Mouse (Mus musculus): ENCODE data around the gene Zfp746. TPM values are rescaled to one million over a fixed set of nuclear protein-coding genes. Genes with fewer than 3 reads are reported as not detected.

Gene Zfp746
- polyA plus RNA-seq, 1 experiment from 2014 or later: 22.6 TPM

- H3K4me3 ChIP-seq: no peak overlapping the region
- peak; percentile 25; the same call in 1 of the 2 replicates for ATAC-seq (ENCODE audit: low FRiP score, low read depth)
- WGBS: 64% methylated on average over 21 of the region's 21 CpGs
- H3K9ac ChIP-seq: no peak overlapping the region
- 0 out of 2 replicates have a peak, but pooled peaks cover 5% of the 10 kb centered on the region for H3K4me1 ChIP-seq (replicated peaks)
- peaks cover 67% of the 10 kb centered on the region for H3K36me3 ChIP-seq
- H3K9me3 ChIP-seq: peaks cover 21% of the 10 kb centered on the region
- no peak overlapping the region for H3K27ac ChIP-seq (replicated peaks)
- no peak overlapping the region for H3K4me2 ChIP-seq
- H3K27me3 ChIP-seq: no peaks in the 10 kb centered on the region
Measured at GRCm38 (mm10) chr6:48024994-48025345, 61.4 kb downstream of the Zfp746 start.

GRCm38 (mm10) chr6:48024330-48024993 lies 61.9 kb downstream of the Zfp746 start:
- Histone ChIP-seq H3K9me3 (peaks cover 21% of the 10 kb centered on the region), H3K36me3 (peaks cover 67% of the 10 kb centered on the region), H3K27ac (replicated peaks) (no peak overlapping the region), H3K4me2 (no peak overlapping the region), H3K27me3 (no peaks in the 10 kb centered on the region), H3K9ac (no peak overlapping the region), H3K4me1 (replicated peaks) (0 out of 2 replicates have a peak, but pooled peaks cover 6% of the 10 kb centered on the region), H3K4me3 (no peak overlapping the region)
- peak; percentile 40; the same call in 1 of the 2 replicates for ATAC-seq (ENCODE audit: low FRiP score, low read depth)
- WGBS: 76% methylated on average over 43 of the region's 43 CpGs

DNA sequence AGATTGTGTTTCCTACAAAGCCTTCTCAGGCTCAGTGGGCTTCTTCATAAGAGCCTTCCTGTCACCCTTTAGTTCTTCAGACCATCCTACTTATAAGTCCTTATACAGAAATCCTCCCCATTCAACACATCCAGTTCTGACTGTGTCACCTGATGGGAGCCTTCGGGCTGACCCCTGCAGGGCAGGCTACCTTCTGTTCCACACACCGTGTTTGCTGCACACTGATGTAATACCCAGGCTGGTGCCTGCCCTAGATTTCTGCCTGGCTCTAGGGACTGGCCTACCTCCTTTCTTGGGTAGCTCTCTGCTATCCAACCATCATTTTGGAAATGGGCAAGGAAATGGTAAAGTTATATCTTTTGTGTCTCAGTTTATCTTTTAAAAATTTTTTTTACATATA lies 63.7 kb downstream of the Zfp746 start:
- 82% methylated on average over 2 of the region's 2 CpGs for WGBS
- Histone ChIP-seq H3K9me3 (peaks cover 21% of the 10 kb centered on the region), H3K4me1 (replicated peaks) (0 out of 2 replicates have a peak, but pooled peaks cover 6% of the 10 kb centered on the region), H3K36me3 (peaks cover 56% of the 10 kb centered on the region), H3K27ac (replicated peaks) (no peak overlapping the region), H3K27me3 (no peaks in the 10 kb centered on the region), H3K4me2 (no peak overlapping the region), H3K9ac (no peak overlapping the region), H3K4me3 (no peak overlapping the region)
- ATAC-seq (ENCODE audit: low FRiP score, low read depth): no peak

DNA sequence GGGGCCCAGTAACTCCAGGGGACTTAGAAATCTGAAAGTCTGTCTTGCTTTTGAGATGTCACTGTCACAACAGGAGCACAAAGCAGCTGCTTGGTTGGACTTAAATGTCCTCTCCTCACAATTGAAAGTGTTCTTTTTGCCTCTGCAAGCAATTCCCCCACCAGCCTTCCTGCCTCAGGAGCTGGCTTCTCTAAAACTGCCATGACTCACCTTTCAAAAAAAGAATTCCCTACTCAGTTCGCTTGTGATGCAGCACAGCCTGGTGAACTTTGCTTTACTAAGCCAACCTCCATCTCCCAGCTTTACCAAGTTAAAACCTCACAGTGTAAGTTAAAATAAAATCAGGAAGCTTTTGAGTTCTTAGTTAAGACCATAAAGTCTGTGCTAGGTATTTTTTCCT lies 64.7 kb downstream of the Zfp746 start:
- 0 out of 2 replicates have a peak, but pooled peaks cover 6% of the 10 kb centered on the region for H3K4me1 ChIP-seq (replicated peaks)
- 83% methylated on average over 1 of the region's 1 CpGs for WGBS
- no peaks in the 10 kb centered on the region for H3K27me3 ChIP-seq
- H3K9me3 ChIP-seq: peaks cover 21% of the 10 kb centered on the region
- H3K4me3 ChIP-seq: no peak overlapping the region
- H3K27ac ChIP-seq (replicated peaks): no peak overlapping the region
- no peak overlapping the region for H3K4me2 ChIP-seq
- H3K36me3 ChIP-seq: peaks cover 46% of the 10 kb centered on the region
- no peak overlapping the region for H3K9ac ChIP-seq
- ATAC-seq (ENCODE audit: low FRiP score, low read depth): no peak

- H3K4me1 ChIP-seq (replicated peaks): peaks cover 6% of the 10 kb centered on the region; the same call in 1 of the 2 replicates
- 65% methylated on average over 2 of the region's 2 CpGs for WGBS
- no peaks in the 10 kb centered on the region for H3K27me3 ChIP-seq
- no peak overlapping the region for H3K4me2 ChIP-seq
- H3K36me3 ChIP-seq: peaks cover 30% of the 10 kb centered on the region
- H3K9ac ChIP-seq: no peak overlapping the region
- 0 out of 2 replicates have a peak overlapping the region, but pooled peaks have one; percentile 37 for H3K27ac ChIP-seq (replicated peaks)
- H3K4me3 ChIP-seq: no peak overlapping the region
- peaks cover 11% of the 10 kb centered on the region for H3K9me3 ChIP-seq
- ATAC-seq (ENCODE audit: low FRiP score, low read depth): no peak
Measured at GRCm38 (mm10) chr6:48020006-48020405, 66.4 kb downstream of the Zfp746 start.

GRCm38 (mm10) chr6:48016841-48017240 lies 69.6 kb downstream of the Zfp746 start:
- ATAC-seq (ENCODE audit: low FRiP score, low read depth): no peak
- 0 out of 2 replicates have a peak, but pooled peaks cover 5% of the 10 kb centered on the region for H3K36me3 ChIP-seq
- no peak overlapping the region for H3K4me2 ChIP-seq
- peaks cover 6% of the 10 kb centered on the region; the same call in 1 of the 2 replicates for H3K4me1 ChIP-seq (replicated peaks)
- no peak overlapping the region for H3K4me3 ChIP-seq
- 93% methylated on average over 9 of the region's 9 CpGs for WGBS
- no peaks in the 10 kb centered on the region for H3K27me3 ChIP-seq
- H3K9me3 ChIP-seq: no peaks in the 10 kb centered on the region
- H3K27ac ChIP-seq (replicated peaks): no peak overlapping the region
- no peak overlapping the region for H3K9ac ChIP-seq

- no peaks in the 10 kb centered on the region for H3K27me3 ChIP-seq
- peak; percentile 95 for ATAC-seq (ENCODE audit: low FRiP score, low read depth)
- no peak overlapping the region for H3K27ac ChIP-seq (replicated peaks)
- H3K4me1 ChIP-seq (replicated peaks): peaks cover 6% of the 10 kb centered on the region; the same call in 1 of the 2 replicates
- WGBS: 0% methylated on average over 24 of the region's 24 CpGs
- H3K4me2 ChIP-seq: peak overlapping the region; percentile 80
- H3K36me3 ChIP-seq: 0 out of 2 replicates have a peak, but pooled peaks cover 5% of the 10 kb centered on the region
- peak overlapping the region; percentile 51 for H3K9ac ChIP-seq
- no peaks in the 10 kb centered on the region for H3K9me3 ChIP-seq
- H3K4me3 ChIP-seq: peak overlapping the region; percentile 45
Measured at GRCm38 (mm10) chr6:48016090-48016521, 70.3 kb downstream of the Zfp746 start.

Small RNA genes lying within 50 kb of the gene (microRNA-seq; reads per million reads assigned to microRNA genes)
- gene Gm24563: not detected

Other genes starting within 250 kb of the Zfp746 start
- 23.9 and 26.2 TPM in 2 replicates for gene Zfp282, start 209.4 kb downstream of the Zfp746 start, polyA plus RNA-seq (2015; fragmentation: Nextera tagmentation; extraction: Ambion mirVana)
- 16.9 TPM in 2 replicates for gene Zfp212, start 166.1 kb downstream of the Zfp746 start, polyA plus RNA-seq (2015; fragmentation: Nextera tagmentation; extraction: Ambion mirVana)
- gene Zfp956, start 133.2 kb downstream of the Zfp746 start, polyA plus RNA-seq (2015; fragmentation: Nextera tagmentation; extraction: Ambion mirVana): 19.6 and 23.0 TPM in 2 replicates
- 14.7 and 14.8 TPM in 2 replicates for gene Zfp777, start 37.7 kb downstream of the Zfp746 start, polyA plus RNA-seq (2015; fragmentation: Nextera tagmentation; extraction: Ambion mirVana)